Mouse (Mus musculus) bone marrow, adult 2 months (tissue): ENCODE data around the gene Lingo4. TPM values are rescaled to one million over a fixed set of nuclear protein-coding genes. Genes with fewer than 3 reads are reported as not detected.

ENCODE experiments used
- H3K27ac ChIP-seq: fragments of 200-500 bp; 2 replicates; pipeline ENCODE4 v1.5.1; 2012; ENCODE audit warnings: low read depth, mild to moderate bottlenecking, control low read depth, inconsistent platforms, low read length; ENCODE audit not compliant: control insufficient read depth, poor library complexity, insufficient read depth
- H3K4me1 ChIP-seq: fragments of 200-500 bp; 2 replicates; pipeline ENCODE4 v1.6.1; 2011; ENCODE audit warnings: low read length; ENCODE audit not compliant: control insufficient read depth, insufficient read depth
- H3K4me3 ChIP-seq: fragments of 200-500 bp; replicated peaks from 2 replicates; pipeline ENCODE3; 2011; ENCODE audit warnings: mild to moderate bottlenecking, low read depth, low read length, control low read depth; ENCODE audit not compliant: control insufficient read depth
- CTCF ChIP-seq: fragments of 200-500 bp; IDR thresholded peaks from 2 replicates; pipeline ENCODE4 v1.5.1; 2011; ENCODE audit warnings: low read length, control low read depth; ENCODE audit not compliant: control insufficient read depth, insufficient read depth
- POLR2A ChIP-seq: fragments of 200-500 bp; IDR thresholded peaks from 2 replicates; pipeline ENCODE4 v1.6.1; 2011; ENCODE audit warnings: low read depth, mild to moderate bottlenecking, control low read depth, low read length, borderline replicate concordance; ENCODE audit not compliant: control insufficient read depth
- WGBS: fragments of 180-500 bp; shearing (Covaris S2); methylation state at CpG from one replicate; pipeline ENCODE4 v1.1.7; 2018; 5-methylcytosine and 5-hydroxymethylcytosine counted together
- polyA plus RNA-seq: library from polyadenylated mRNA; stranded (reverse); fragments of >200 nt; gene quantifications from 2 replicates; pipeline ENCODE4 v1.2.4, GENCODE M21; 2011; ENCODE audit warnings: low replicate concordance; ENCODE audit not compliant: missing spikeins, insufficient read depth, insufficient read length

The Lingo4 gene
- polyA plus RNA-seq, 1 experiment, result 1.2 TPM

DNA sequence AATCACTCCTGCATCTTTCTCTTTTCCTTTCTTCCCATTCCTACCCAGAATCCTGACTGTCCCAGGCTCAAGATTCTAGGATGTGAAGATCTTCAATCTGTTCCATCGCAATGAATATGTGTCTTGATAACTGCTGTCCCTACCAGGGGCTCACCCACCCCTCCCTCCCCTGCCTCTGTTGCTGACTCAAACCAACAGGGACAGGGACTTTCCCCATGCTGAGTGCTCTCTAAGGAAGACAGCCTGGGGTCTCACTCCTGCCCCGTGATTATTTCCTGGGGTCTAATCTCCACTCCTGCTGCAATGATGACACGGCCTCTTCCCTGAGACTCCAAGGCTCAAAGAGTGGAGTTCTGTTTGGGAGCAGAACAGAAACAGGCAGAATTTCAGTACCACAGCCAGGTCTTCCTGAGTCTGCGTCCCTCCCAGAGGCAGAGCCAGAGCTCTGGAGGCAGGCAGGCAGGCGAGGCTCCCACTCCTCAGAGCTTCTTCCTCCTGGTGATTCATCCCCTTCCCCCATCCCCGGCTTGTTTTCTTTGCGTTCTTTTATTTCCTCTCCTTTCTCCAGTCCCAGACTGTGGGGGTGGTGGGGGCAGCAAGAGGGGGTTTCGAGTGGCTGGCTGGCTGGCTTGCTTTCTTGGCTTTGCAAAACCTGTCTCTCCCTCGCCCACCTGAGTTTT is 18.3 kb upstream of the Lingo4 start:
- H3K4me1 ChIP-seq, result no peaks in the 10 kb centered on the region
- no peak for TF ChIP-seq CTCF
- no peak for TF ChIP-seq POLR2A
- H3K27ac ChIP-seq, result no peak overlapping the region
- WGBS, result 47% methylated on average over 9 of the region's 9 CpGs
- no peak overlapping the region for H3K4me3 ChIP-seq

DNA sequence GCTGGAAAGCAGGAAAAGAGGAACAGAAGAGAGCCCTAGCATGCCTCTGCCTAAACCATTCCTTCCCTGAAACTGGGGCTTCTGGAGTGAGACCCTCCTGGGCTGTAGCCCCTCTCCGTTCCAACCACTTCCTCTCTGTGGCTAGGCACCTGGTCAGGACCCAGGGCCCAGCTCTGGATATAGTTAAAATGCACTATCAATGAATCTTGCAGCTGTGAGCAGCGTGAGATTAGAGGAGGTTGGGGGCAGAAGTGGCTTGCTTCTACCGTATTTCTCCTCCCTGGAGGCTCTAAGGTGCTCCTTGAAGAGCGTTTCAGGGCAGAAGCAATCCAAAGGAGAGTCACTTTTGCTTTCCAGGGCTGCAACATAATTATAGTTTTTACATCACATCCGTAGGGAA is 16.0 kb upstream of the Lingo4 start:
- WGBS, result 21% methylated on average over 5 of the region's 5 CpGs
- Histone ChIP-seq H3K4me3 (no peak overlapping the region), H3K4me1 (no peaks in the 10 kb centered on the region), H3K27ac (no peak overlapping the region)
- TF ChIP-seq CTCF (no peak), POLR2A (no peak)

DNA sequence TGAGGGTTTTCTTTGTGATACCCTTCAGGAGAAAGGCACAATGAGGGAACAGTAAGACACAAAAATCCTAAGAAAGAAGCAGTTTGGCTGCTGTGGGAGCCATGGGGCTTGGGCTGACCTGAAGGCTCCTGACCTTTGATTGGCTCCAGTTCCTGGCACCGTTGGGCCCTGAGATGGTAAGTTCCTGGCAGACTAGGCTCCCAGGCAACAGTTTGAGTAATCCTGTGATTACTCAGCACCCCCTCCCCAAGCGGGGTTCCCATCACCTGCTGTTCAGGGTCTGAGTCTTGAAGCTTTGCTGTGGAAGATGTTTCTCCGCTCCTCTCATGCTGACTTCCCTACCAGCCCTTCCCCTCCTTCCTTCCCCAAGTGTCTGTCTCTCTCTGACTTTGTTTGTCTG is 14.8 kb upstream of the Lingo4 start:
- TF ChIP-seq POLR2A (no peak), CTCF (no peak)
- Histone ChIP-seq H3K4me3 (no peak overlapping the region), H3K27ac (no peak overlapping the region), H3K4me1 (no peaks in the 10 kb centered on the region)
- WGBS, result 70% methylated on average over 3 of the region's 3 CpGs

DNA sequence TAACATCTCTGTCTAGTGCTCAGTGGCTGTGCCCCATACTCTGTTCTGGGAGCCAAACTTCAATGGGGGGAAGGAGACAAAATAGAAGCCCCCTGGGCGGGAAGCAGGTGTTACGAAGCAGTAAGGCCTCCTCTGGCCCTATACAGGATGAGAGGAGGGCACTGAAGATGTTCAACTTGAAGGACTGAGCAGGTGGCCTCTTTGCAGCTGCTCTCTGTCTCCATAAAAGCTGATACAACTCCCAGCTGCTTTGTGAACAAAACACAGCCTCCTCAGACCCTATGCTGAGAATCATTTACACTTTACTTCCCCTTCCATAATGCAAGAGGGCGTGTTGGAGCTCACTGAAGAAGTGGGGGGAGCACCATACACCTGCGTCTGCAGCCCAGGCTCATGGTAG is 11.6 kb upstream of the Lingo4 start:
- Histone ChIP-seq H3K27ac (no peak overlapping the region), H3K4me3 (no peak overlapping the region), H3K4me1 (no peaks in the 10 kb centered on the region)
- WGBS, result 46% methylated on average over 4 of the region's 4 CpGs
- TF ChIP-seq POLR2A, result no peak
- TF ChIP-seq CTCF, result no peak

DNA sequence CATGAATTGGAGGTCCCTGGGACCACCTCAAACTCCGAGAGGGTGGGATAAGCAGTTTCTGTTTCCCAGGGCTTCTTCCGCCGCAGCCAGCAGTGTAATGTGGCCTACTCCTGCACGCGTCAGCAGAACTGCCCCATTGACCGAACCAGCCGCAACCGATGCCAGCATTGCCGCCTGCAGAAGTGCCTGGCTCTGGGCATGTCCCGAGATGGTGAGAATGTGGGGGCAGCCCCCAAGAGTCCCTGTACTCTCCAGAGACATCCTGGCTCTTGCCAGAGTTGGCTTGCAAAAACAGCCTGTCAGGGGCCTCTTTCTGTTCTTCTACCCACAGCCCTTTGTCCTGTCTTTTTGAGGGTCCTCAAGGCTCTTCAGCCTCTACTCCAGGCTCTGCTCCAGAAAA is 10.9 kb upstream of the Lingo4 start:
- no peak overlapping the region for H3K4me3 ChIP-seq
- 89% methylated on average over 10 of the region's 10 CpGs for WGBS
- no peaks in the 10 kb centered on the region for H3K4me1 ChIP-seq
- no peak overlapping the region for H3K27ac ChIP-seq
- TF ChIP-seq POLR2A, result no peak
- no peak for TF ChIP-seq CTCF

DNA sequence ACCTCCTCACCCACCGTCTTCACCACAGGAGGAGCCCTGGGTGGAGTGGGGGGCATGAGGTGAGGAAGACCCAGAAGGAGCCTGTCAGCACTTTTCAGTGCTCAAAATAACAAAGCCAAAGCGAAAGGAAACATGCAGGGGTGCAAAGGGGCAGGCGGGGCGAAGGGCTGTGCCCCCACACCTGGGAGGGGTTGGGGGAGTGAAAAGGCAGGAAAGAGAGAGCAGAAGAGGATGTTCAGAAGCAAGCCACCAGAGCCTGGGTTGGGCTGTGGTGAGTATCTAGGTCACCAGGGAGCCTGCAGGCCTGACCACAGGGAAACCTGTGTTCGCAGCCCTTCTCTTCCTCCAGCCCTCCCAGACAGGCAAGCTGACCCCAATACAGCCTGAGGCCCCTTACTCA is 10.3 kb upstream of the Lingo4 start:
- H3K27ac ChIP-seq, result no peak overlapping the region
- WGBS, result 3% methylated on average over 5 of the region's 5 CpGs
- no peak for TF ChIP-seq POLR2A
- no peak for TF ChIP-seq CTCF
- H3K4me1 ChIP-seq, result no peaks in the 10 kb centered on the region
- no peak overlapping the region for H3K4me3 ChIP-seq

DNA sequence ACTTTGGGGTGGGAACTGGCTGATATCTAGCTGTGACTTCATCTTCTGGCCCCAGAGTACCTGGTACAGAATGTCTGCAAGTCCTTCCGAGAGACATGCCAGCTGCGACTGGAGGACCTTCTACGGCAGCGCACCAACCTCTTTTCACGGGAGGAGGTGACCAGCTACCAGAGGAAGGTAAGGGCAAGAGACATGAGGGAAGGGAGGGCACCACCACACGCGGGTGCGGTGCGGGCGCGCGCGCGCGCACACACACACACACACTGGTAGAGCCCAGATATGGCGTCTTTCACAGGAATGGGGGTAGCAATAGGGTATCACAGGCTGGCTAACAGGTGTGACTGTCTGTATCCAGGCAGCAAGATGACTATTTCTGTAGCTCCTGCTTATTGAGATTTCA is 8.9 kb upstream of the Lingo4 start:
- no peak overlapping the region for H3K4me3 ChIP-seq
- no peak for TF ChIP-seq CTCF
- no peak for TF ChIP-seq POLR2A
- no peaks in the 10 kb centered on the region for H3K4me1 ChIP-seq
- 92% methylated on average over 16 of the region's 16 CpGs for WGBS
- no peak overlapping the region for H3K27ac ChIP-seq

DNA sequence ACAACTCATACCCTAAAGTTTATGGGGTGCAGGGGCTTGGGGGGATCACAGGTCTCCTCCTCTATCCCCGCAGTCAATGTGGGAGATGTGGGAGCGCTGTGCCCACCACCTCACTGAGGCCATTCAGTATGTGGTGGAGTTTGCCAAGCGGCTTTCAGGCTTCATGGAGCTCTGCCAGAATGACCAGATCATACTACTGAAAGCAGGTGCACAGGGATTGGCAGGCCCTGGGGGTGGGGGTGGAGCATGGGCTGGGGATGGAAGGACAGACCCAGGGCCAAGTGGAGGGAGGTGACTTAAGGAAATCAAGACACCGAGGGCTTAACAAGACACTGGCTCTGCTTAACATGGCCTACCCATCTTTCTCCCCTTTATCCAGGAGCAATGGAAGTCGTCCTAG is 7.3 kb upstream of the Lingo4 start:
- no peaks in the 10 kb centered on the region for H3K4me1 ChIP-seq
- TF ChIP-seq POLR2A, result no peak
- TF ChIP-seq CTCF, result no peak
- 89% methylated on average over 5 of the region's 5 CpGs for WGBS
- no peak overlapping the region for H3K27ac ChIP-seq
- H3K4me3 ChIP-seq, result no peak overlapping the region

DNA sequence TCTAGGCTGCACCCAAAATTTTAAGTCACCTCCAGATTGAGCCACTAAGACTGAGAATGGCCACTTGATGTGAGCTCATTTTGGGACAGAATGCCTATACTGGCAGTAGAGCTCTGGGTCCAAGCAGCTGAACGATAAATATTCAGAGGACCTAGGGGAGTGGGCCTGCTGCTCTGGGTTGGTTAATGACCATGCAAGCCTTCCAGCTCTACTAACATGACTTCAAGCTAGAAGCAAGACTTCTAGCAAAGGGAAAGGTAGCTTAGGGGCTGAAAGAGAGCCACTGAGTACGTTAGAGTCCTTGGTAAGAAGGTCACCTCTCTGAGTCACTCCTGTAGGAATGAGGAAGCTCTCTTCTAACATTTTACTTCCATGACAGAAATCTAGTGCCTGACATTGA is 6.2 kb upstream of the Lingo4 start:
- Histone ChIP-seq H3K4me3 (no peak overlapping the region), H3K27ac (no peak overlapping the region), H3K4me1 (no peaks in the 10 kb centered on the region)
- TF ChIP-seq CTCF, result no peak
- TF ChIP-seq POLR2A, result no peak
- 64% methylated on average over 2 of the region's 2 CpGs for WGBS
